Mouse (Mus musculus) ES-E14 (cell line): Measurements from ENCODE around the gene Tram2.

Source experiments
- MAFK ChIP-seq: IDR thresholded peaks from 2 replicates; pipeline ENCODE4 v1.6.1; 2014; ENCODE audit warnings: mild to moderate bottlenecking, low read depth, low read length, inconsistent platforms; ENCODE audit not compliant: insufficient read depth
- ZNF384 ChIP-seq: IDR thresholded peaks from 2 replicates; pipeline ENCODE4 v1.6.1; 2012; ENCODE audit warnings: low read depth, low read length, inconsistent platforms

GRCm38 (mm10) chr1:20954876-20955275 is 124.2 kb downstream of the Tram2 start:
- TF ChIP-seq ZNF384 = no peak
- TF ChIP-seq MAFK = no peak
